Mouse (Mus musculus) kidney, embryonic 16.5 days (tissue): Measurements from ENCODE around the gene Atp6v0a1. TPM values are rescaled to one million over a fixed set of nuclear protein-coding genes. Genes with fewer than 3 reads are reported as not detected.

ENCODE experiments used
- ATAC-seq: fragments of 200-750 bp; cut with Nextera tagmentation; 2 replicates; pipeline ENCODE4 v1.8.0; 2017; ENCODE audit warnings: moderate TSS enrichment; ENCODE audit not compliant: low FRiP score, low TSS enrichment
- H3K27ac ChIP-seq: fragments of 300-500 bp; sonication (generic); 2 replicates; pipeline ENCODE4 v1.5.1; 2014; ENCODE audit warnings: low read length
- H3K27me3 ChIP-seq: fragments of 300-500 bp; sonication (generic); 2 replicates; pipeline ENCODE4 v1.6.1; 2014; ENCODE audit warnings: low read length, control low read depth, mixed read lengths; ENCODE audit not compliant: insufficient read depth
- H3K36me3 ChIP-seq: fragments of 300-500 bp; sonication (generic); 2 replicates; pipeline ENCODE4 v1.6.1; 2014; ENCODE audit warnings: low read length, control low read depth, mixed read lengths; ENCODE audit not compliant: insufficient read depth
- H3K4me1 ChIP-seq: fragments of 300-500 bp; sonication (generic); 2 replicates; pipeline ENCODE4 v1.6.1; 2014; ENCODE audit warnings: low read length, control low read depth, mixed read lengths; ENCODE audit not compliant: insufficient read depth
- H3K4me2 ChIP-seq: fragments of 300-500 bp; sonication (generic); replicated peaks from 2 replicates; pipeline ENCODE4 v1.6.1; 2014; ENCODE audit warnings: low read depth, low read length
- H3K4me3 ChIP-seq: fragments of 300-500 bp; sonication (generic); 2 replicates; pipeline ENCODE4 v1.5.1; 2014; ENCODE audit warnings: mild to moderate bottlenecking, low read length
- H3K9ac ChIP-seq: fragments of 300-500 bp; sonication (generic); replicated peaks from 2 replicates; pipeline ENCODE4 v1.6.1; 2014; ENCODE audit warnings: low read length
- H3K9me3 ChIP-seq: fragments of 300-500 bp; sonication (generic); 2 replicates; pipeline ENCODE4 v1.6.1; 2016; ENCODE audit warnings: low read length, control low read depth
- WGBS: fragments of 180-500 bp; shearing (Covaris S2); extraction: QIAGEN DNeasy Blood & Tissue Kit; methylation state at CpG from one replicate; pipeline ENCODE4 v1.1.7; 2014; 5-methylcytosine and 5-hydroxymethylcytosine counted together
- polyA plus RNA-seq: library from polyadenylated mRNA; unstranded; fragments of >200 nt; fragmentation: Nextera tagmentation; extraction: Ambion mirVana; gene quantifications from 2 replicates; pipeline ENCODE4 v1.2.1, GENCODE M21; 2015

The Atp6v0a1 gene
- 42.2 and 45.3 TPM in 2 replicates for polyA plus RNA-seq

GRCm38 (mm10) chr11:101009046-101009887 is at the start of gene Atp6v0a1:
Gene Atp6v0a1 (plus strand): TSS chr11:101009452.
- ATAC-seq, result peak; percentile 100

GRCm38 (mm10) chr11:100959464-100959810 is 49.8 kb upstream of the Atp6v0a1 start:
- no peak; the same call in 1 of the 2 replicates for ATAC-seq
- Histone ChIP-seq H3K9me3 (no peaks in the 10 kb centered on the region), H3K36me3 (peaks cover 3% of the 10 kb centered on the region; the same call in 1 of the 2 replicates), H3K4me1 (peaks cover 27% of the 10 kb centered on the region), H3K9ac (peak overlapping the region; percentile 42), H3K27me3 (peaks cover 20% of the 10 kb centered on the region), H3K27ac (no peak overlapping the region), H3K4me3 (peak overlapping the region; percentile 33; the same call in 1 of the 2 replicates), H3K4me2 (peak overlapping the region; percentile 49)
- WGBS, result 5% methylated on average over 14 of the region's 14 CpGs

More at GRCm38 (mm10) chr11:101009046-101009887, at the start of gene Atp6v0a1:
- H3K27me3 ChIP-seq, result 0 out of 2 replicates have a peak, but pooled peaks cover 3% of the 10 kb centered on the region
- peak within 1 kb of the TSS; percentile 88 for H3K9ac ChIP-seq
- H3K27ac ChIP-seq, result peak within 1 kb of the TSS; percentile 89
- peak within 1 kb of the TSS; percentile 75 for H3K4me2 ChIP-seq
- H3K9me3 ChIP-seq, result no peaks in the 10 kb centered on the region
- peaks cover 7% of the 10 kb centered on the region for H3K36me3 ChIP-seq
- WGBS, result under 1% methylated on average over 44 of the region's 44 CpGs
- H3K4me1 ChIP-seq, result peaks cover 15% of the 10 kb centered on the region
- H3K4me3 ChIP-seq, result peak within 1 kb of the TSS; percentile 66

DNA sequence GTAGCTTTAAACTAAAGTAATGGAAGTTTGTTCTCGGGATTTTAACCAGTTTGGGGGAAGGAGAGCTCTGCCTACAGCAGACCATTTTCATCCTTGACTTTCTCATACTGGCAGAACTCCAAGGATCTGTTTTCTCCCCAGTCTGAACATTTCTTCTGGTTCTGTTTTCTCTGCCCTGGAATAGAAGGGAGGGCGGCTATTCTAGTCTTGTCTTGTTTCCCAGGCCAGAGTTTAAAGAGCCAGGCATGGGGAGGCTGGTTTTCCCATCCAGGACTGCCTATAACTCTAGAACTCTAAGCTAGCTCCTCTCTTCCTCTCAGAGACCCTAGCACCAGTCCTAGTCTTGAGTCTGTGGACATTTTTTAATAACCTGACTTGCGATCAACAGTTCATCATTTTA is 49.4 kb upstream of the Atp6v0a1 start:
- 30% methylated on average over 3 of the region's 3 CpGs for WGBS
- Histone ChIP-seq H3K9me3 (no peaks in the 10 kb centered on the region), H3K36me3 (peaks cover 3% of the 10 kb centered on the region; the same call in 1 of the 2 replicates), H3K27me3 (peaks cover 20% of the 10 kb centered on the region), H3K4me3 (no peak overlapping the region), H3K27ac (peak overlapping the region; percentile 27), H3K4me1 (peaks cover 27% of the 10 kb centered on the region), H3K9ac (no peak overlapping the region), H3K4me2 (peak overlapping the region; percentile 29; the same call in 1 of the 2 replicates)
- ATAC-seq, result no peak

- H3K27ac ChIP-seq, result no peak overlapping the region
- peak; percentile 69; the same call in 1 of the 2 replicates for ATAC-seq
- H3K9me3 ChIP-seq, result no peaks in the 10 kb centered on the region
- peaks cover 27% of the 10 kb centered on the region for H3K4me1 ChIP-seq
- no peak overlapping the region for H3K9ac ChIP-seq
- peaks cover 3% of the 10 kb centered on the region; the same call in 1 of the 2 replicates for H3K36me3 ChIP-seq
- H3K4me3 ChIP-seq, result no peak overlapping the region
- H3K27me3 ChIP-seq, result peaks cover 20% of the 10 kb centered on the region
- peak overlapping the region; percentile 22; the same call in 1 of the 2 replicates for H3K4me2 ChIP-seq
- WGBS, result 17% methylated on average over 6 of the region's 6 CpGs
These were observed 48.7 kb upstream of the Atp6v0a1 start for GRCm38 (mm10) chr11:100960540-100960939.

DNA sequence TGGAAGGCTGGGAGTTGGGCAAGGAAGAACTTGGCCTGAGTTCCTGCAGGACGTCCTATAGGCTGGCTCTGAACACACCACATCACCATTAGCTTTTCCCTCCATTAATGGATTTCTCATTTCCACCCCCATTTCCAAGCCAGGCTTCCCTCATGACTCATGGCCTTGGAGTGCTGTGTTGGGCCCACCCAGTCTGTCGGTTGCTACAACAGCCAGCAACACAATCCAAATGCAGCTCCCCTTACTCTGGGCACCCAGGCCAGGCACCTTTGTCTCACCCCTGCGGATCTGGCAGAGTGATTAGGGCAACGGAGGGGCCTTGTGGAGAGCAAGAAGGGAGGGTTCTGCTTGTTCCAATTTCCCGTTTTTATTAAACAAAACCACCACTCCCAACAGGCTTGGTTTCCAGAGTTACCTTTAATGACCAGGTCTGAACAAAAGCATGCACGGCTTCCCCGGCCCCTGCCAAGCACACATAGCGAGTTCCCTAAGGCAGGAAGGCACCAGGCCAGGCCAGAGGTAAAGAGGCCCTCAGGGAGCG is 46.8 kb upstream of the Atp6v0a1 start:
- Histone ChIP-seq H3K27me3 (peaks cover 23% of the 10 kb centered on the region), H3K27ac (peak overlapping the region; percentile 0; the same call in 1 of the 2 replicates), H3K4me3 (no peak overlapping the region), H3K9me3 (no peaks in the 10 kb centered on the region), H3K36me3 (peaks cover 3% of the 10 kb centered on the region; the same call in 1 of the 2 replicates), H3K9ac (no peak overlapping the region), H3K4me2 (no peak overlapping the region), H3K4me1 (peaks cover 30% of the 10 kb centered on the region)
- 61% methylated on average over 9 of the region's 9 CpGs for WGBS
- ATAC-seq, result no peak

DNA sequence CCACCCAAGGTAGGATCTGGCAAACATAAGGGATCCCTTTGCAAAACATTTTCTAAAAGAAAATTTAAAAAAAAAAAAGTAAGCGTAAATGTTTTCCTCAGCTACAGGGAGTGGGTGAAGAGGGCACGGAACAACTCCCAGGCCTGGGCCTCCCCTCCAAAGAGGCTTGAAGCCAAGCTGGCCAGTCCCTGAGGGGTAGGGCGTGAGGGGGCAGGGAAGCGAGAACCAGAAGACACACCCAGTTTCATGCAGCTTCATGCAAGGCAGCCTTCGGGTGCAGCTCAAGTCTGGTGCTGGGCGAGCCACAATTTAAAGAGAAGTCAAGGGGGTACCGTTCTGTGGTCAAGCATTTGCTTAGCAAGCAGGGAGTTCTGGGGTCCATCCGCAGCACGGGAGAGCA is 45.6 kb upstream of the Atp6v0a1 start:
- Histone ChIP-seq H3K27ac (no peak overlapping the region), H3K36me3 (no peaks in the 10 kb centered on the region; the same call in 1 of the 2 replicates), H3K4me1 (peaks cover 36% of the 10 kb centered on the region), H3K4me2 (no peak overlapping the region), H3K4me3 (no peak overlapping the region), H3K9ac (no peak overlapping the region), H3K9me3 (no peaks in the 10 kb centered on the region), H3K27me3 (peaks cover 20% of the 10 kb centered on the region)
- 76% methylated on average over 9 of the region's 9 CpGs for WGBS
- ATAC-seq, result no peak

DNA sequence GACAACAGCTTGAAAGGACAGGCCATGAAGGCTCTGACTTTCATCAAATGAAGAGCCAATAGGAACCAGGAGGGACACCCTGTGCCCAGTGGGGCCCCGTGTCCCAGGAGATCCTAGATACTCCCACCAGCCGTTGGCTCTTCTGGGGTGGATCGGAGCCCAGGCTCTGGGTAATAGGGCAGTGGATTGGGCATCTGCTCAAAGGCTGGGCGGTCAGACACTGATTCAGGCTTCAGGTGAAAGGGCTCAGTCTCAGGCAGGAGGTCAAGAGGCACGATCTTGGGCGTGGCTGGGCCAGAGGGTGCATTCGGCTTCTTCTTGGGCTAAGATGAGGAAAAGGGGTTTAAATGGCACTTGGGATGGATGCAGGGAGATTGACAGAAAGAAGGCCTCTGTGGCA is 45.1 kb upstream of the Atp6v0a1 start:
- WGBS, result 93% methylated on average over 7 of the region's 7 CpGs
- H3K4me2 ChIP-seq, result no peak overlapping the region
- no peak overlapping the region for H3K4me3 ChIP-seq
- ATAC-seq, result no peak
- no peak overlapping the region for H3K27ac ChIP-seq
- no peaks in the 10 kb centered on the region for H3K36me3 ChIP-seq
- no peak overlapping the region for H3K9ac ChIP-seq
- H3K9me3 ChIP-seq, result no peaks in the 10 kb centered on the region
- peaks cover 20% of the 10 kb centered on the region for H3K27me3 ChIP-seq
- H3K4me1 ChIP-seq, result peaks cover 33% of the 10 kb centered on the region

GRCm38 (mm10) chr11:100964901-100965542 is 44.2 kb upstream of the Atp6v0a1 start:
- Histone ChIP-seq H3K4me3 (no peak overlapping the region), H3K36me3 (no peaks in the 10 kb centered on the region), H3K27me3 (peaks cover 19% of the 10 kb centered on the region), H3K4me2 (no peak overlapping the region), H3K4me1 (peaks cover 28% of the 10 kb centered on the region), H3K27ac (no peak overlapping the region), H3K9ac (no peak overlapping the region), H3K9me3 (no peaks in the 10 kb centered on the region)
- ATAC-seq, result no peak
- 81% methylated on average over 6 of the region's 6 CpGs for WGBS

DNA sequence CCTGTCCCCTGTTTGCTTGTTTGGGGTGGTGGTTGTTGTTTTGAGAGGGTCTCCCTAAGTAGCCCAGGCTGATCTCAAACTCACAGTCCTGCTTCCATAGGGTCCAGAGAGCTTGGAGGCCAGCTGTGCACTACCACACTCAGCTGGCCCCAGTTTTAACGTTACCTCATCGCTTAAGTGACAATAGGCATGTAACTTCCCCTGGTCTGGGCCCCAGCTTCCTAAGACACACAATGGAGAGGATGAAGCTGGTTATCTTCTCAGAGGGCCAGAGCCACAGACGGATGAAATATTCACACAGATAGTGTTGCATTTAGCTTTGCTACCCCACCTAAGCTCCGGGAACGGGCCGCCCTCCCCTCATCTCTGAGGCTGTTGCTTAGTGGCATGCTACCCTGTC is 43.5 kb upstream of the Atp6v0a1 start:
- Histone ChIP-seq H3K27ac (no peak overlapping the region), H3K4me2 (no peak overlapping the region), H3K9me3 (no peaks in the 10 kb centered on the region), H3K36me3 (no peaks in the 10 kb centered on the region), H3K27me3 (peaks cover 19% of the 10 kb centered on the region), H3K4me1 (peaks cover 22% of the 10 kb centered on the region), H3K9ac (no peak overlapping the region), H3K4me3 (no peak overlapping the region)
- 68% methylated on average over 6 of the region's 6 CpGs for WGBS
- no peak for ATAC-seq
